Mouse (Mus musculus): ENCODE results near the gene Ccdc171. TPM values are rescaled to one million over a fixed set of nuclear protein-coding genes. Genes with fewer than 3 reads are reported as not detected.
"Not testable (repeated sequence)": the region's sequence is repeated elsewhere in the genome, so short reads cannot be mapped to it uniquely, and the experiment has no call there.

The Ccdc171 gene
- polyA plus RNA-seq, 1 experiment from 2014 or later = 6.0 TPM

DNA sequence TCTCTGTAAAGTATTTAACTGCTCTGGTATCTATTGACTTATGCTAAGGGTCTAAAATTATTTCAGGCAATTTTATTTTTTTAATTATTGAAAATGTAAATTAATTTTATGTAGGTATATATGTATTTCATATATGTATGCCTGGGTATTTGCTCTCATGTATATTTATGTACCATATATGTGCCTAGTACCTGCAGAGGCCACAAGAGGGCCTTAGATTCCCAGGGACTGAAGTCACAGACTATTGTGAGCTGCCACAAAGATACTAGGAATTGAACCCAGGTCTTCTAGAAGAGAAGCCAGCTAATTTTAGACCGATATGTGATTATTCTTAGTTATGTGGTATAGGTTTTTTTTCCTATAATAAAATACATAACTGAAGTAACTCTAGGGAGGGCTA lies 62.2 kb downstream of the Ccdc171 start:
- H3K9ac ChIP-seq = no peak overlapping the region
- no peak overlapping the region for H3K27ac ChIP-seq
- no peaks in the 10 kb centered on the region for H3K27me3 ChIP-seq
- ATAC-seq (ENCODE audit: low FRiP score) = no peak
- H3K4me1 ChIP-seq = no peaks in the 10 kb centered on the region
- H3K36me3 ChIP-seq (replicated peaks) = no peaks in the 10 kb centered on the region
- WGBS = 93% methylated on average over 1 of the region's 1 CpGs
- no peaks in the 10 kb centered on the region for H3K9me3 ChIP-seq
- no peak overlapping the region for H3K4me3 ChIP-seq (replicated peaks)
- H3K4me2 ChIP-seq = no peak overlapping the region

DNA sequence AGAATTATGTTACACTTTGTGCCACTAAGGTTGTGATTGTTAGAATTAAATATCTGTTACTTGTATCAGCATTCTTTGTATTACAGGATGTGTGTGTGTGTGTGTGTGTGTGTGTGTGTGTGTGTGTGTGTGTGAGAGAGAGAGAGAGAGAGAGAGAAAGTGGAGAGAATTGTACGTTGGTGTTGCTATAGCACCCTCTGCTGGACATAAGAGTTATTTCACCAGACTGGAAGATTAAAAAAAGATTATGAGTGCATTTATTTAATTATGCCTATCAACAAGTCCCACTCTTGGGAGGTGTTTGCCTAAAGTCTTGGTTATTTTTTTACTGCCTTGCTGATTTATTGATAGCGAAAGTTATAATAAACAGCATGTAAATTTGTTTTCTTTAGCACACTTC lies 71.1 kb downstream of the Ccdc171 start:
- no peaks in the 10 kb centered on the region for H3K36me3 ChIP-seq (replicated peaks)
- WGBS = 21% methylated on average over 2 of the region's 2 CpGs
- H3K9me3 ChIP-seq = no peaks in the 10 kb centered on the region
- no peak overlapping the region for H3K9ac ChIP-seq
- no peak for ATAC-seq (ENCODE audit: low FRiP score)
- no peaks in the 10 kb centered on the region for H3K4me1 ChIP-seq
- H3K4me2 ChIP-seq = no peak overlapping the region
- no peak overlapping the region for H3K4me3 ChIP-seq (replicated peaks)
- H3K27ac ChIP-seq = no peak overlapping the region
- no peaks in the 10 kb centered on the region for H3K27me3 ChIP-seq

DNA sequence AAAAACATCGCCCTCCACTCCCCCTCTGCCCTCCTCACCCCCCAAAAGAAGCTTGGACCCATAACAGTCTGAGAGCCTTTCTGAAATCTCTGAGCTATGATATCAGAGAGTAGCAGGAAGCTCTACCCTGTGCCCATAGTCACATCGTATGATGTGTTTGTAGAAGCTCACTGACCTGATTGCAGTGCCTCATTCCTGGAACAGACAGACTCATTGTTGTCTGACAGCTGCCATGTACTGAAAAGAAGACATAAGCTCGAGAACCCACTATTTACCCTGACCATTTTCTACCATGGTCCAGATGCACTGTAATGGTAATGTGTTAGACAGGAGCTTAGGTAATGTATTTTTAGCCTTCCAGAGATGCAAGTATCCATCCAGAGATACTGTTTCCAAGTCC lies 85.8 kb downstream of the Ccdc171 start:
- 76% methylated on average over 3 of the region's 3 CpGs for WGBS
- Histone ChIP-seq H3K27me3 (no peaks in the 10 kb centered on the region), H3K36me3 (replicated peaks) (no peaks in the 10 kb centered on the region), H3K4me2 (no peak overlapping the region), H3K27ac (no peak overlapping the region), H3K4me3 (replicated peaks) (no peak overlapping the region), H3K4me1 (no peaks in the 10 kb centered on the region), H3K9me3 (no peaks in the 10 kb centered on the region), H3K9ac (no peak overlapping the region)
- ATAC-seq (ENCODE audit: low FRiP score) = no peak

DNA sequence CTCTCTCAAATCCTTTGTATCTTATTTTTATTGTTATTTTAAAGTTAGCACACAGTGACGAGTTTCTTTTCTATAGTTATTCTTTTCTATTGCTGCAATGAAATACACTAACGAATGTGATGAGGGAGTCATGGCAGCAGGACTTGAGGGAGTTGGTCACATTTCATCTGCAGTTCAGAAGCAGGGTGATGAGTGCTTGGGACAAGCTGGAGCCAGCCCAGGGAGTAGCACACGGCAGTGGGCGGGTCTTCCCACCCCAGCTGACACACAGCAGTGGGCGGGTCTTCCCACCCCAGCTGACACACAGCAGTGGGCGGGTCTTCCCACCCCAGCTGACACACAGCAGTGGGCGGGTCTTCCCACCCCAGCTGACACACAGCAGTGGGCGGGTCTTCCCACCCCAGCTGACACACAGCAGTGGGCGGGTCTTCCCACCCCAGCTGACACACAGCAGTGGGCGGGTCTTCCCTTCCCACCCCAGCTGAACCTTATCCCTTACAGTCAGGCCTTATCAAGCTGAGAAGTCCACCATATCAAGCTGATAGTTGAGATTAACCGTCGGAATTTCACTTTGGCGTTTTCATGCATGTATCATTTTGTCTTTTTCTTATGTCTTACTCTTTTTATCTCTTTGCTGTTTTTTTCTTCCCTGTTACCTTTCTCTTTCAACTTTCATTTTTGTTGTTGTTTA lies 97.8 kb downstream of the Ccdc171 start:
- not testable (repeated sequence) for ATAC-seq (ENCODE audit: low FRiP score); H3K4me1 ChIP-seq; H3K27ac ChIP-seq; H3K9me3 ChIP-seq; H3K36me3 ChIP-seq (replicated peaks); H3K27me3 ChIP-seq; H3K9ac ChIP-seq; H3K4me3 ChIP-seq (replicated peaks); H3K4me2 ChIP-seq
- 30% methylated on average over 10 of the region's 13 CpGs for WGBS

- 91% methylated on average over 4 of the region's 4 CpGs for WGBS
- H3K27ac ChIP-seq = no peak overlapping the region
These were observed 98.4 kb downstream of the Ccdc171 start for GRCm38 (mm10) chr4:83623732-83624131.

GRCm38 (mm10) chr4:83651453-83651852 lies 126.1 kb downstream of the Ccdc171 start:
- Histone ChIP-seq H3K27me3 (no peaks in the 10 kb centered on the region), H3K27ac (no peak overlapping the region), H3K9ac (no peak overlapping the region), H3K4me3 (replicated peaks) (no peak overlapping the region), H3K36me3 (replicated peaks) (no peaks in the 10 kb centered on the region), H3K9me3 (no peaks in the 10 kb centered on the region), H3K4me1 (peaks cover 8% of the 10 kb centered on the region), H3K4me2 (no peak overlapping the region)
- ATAC-seq (ENCODE audit: low FRiP score) = no peak
- WGBS = 97% methylated on average over 4 of the region's 4 CpGs

More at GRCm38 (mm10) chr4:83623732-83624131, 98.4 kb downstream of the Ccdc171 start:
- Histone ChIP-seq H3K4me3 (replicated peaks) (no peak overlapping the region), H3K9ac (no peak overlapping the region), H3K4me2 (no peak overlapping the region), H3K4me1 (no peaks in the 10 kb centered on the region), H3K36me3 (replicated peaks) (no peaks in the 10 kb centered on the region), H3K9me3 (no peaks in the 10 kb centered on the region), H3K27me3 (no peaks in the 10 kb centered on the region)
- ATAC-seq (ENCODE audit: low FRiP score) = no peak

DNA sequence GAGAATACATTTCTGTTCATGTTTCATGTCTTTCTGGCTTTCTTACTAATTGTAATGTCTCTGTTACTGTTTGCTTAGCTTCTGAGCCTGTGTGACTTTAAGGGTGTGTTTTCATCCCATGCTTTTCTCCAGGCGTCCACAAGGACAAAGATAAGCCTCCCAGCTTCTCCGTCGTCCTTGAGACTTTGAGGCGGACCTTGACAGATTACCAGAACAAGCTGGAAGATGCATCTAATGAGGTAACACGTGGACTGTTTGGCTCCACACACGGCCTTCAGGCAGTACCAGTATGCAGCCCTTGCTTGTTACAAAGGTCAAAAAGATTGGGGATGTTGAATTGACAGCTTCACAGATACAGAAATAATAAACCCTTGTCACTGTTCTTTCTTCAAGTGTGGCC lies 130.1 kb downstream of the Ccdc171 start:
- no peak for ATAC-seq (ENCODE audit: low FRiP score)
- Histone ChIP-seq H3K4me1 (peaks cover 14% of the 10 kb centered on the region), H3K9me3 (no peaks in the 10 kb centered on the region), H3K4me3 (replicated peaks) (no peak overlapping the region), H3K9ac (no peak overlapping the region), H3K27me3 (no peaks in the 10 kb centered on the region), H3K4me2 (no peak overlapping the region), H3K36me3 (replicated peaks) (no peaks in the 10 kb centered on the region), H3K27ac (no peak overlapping the region)
- WGBS = 23% methylated on average over 6 of the region's 6 CpGs

DNA sequence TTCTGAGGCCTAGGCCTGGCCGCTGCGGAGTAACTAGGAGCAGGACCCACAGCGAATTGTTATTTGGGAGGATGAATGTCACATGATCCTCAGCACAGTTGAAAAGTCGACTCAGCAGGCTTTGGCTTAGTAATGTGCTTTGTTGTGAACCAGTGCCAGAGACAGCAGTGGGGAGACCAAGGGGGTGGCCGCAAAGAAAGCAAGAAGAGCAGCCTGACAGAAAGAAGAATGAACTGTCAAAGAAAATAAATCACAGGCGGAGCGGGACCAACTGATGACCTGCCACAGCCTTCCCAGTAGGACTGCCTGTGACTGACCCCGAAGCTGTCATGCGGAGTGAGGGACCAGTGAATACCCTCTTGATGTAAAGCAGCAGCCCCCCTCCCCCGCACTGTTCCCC lies 131.2 kb downstream of the Ccdc171 start:
- Histone ChIP-seq H3K36me3 (replicated peaks) (no peaks in the 10 kb centered on the region), H3K4me1 (peaks cover 14% of the 10 kb centered on the region), H3K4me3 (replicated peaks) (no peak overlapping the region), H3K27me3 (no peaks in the 10 kb centered on the region), H3K9ac (no peak overlapping the region), H3K27ac (0 out of 2 replicates have a peak overlapping the region, but pooled peaks have one; percentile 3), H3K9me3 (no peaks in the 10 kb centered on the region), H3K4me2 (peak overlapping the region; percentile 35)
- peak; percentile 72; the same call in 1 of the 2 replicates for ATAC-seq (ENCODE audit: low FRiP score)
- 3% methylated on average over 10 of the region's 10 CpGs for WGBS

- Histone ChIP-seq H3K9ac (no peak overlapping the region), H3K4me3 (replicated peaks) (no peak overlapping the region), H3K4me1 (peaks cover 14% of the 10 kb centered on the region), H3K36me3 (replicated peaks) (no peaks in the 10 kb centered on the region), H3K4me2 (peak overlapping the region; percentile 35), H3K27me3 (no peaks in the 10 kb centered on the region), H3K9me3 (no peaks in the 10 kb centered on the region), H3K27ac (0 out of 2 replicates have a peak overlapping the region, but pooled peaks have one; percentile 3)
- WGBS = 46% methylated on average over 6 of the region's 6 CpGs
- 0 out of 2 replicates have a peak, but pooled peaks have one; percentile 14 for ATAC-seq (ENCODE audit: low FRiP score)
These were observed 131.7 kb downstream of the Ccdc171 start for GRCm38 (mm10) chr4:83657021-83657420.

DNA sequence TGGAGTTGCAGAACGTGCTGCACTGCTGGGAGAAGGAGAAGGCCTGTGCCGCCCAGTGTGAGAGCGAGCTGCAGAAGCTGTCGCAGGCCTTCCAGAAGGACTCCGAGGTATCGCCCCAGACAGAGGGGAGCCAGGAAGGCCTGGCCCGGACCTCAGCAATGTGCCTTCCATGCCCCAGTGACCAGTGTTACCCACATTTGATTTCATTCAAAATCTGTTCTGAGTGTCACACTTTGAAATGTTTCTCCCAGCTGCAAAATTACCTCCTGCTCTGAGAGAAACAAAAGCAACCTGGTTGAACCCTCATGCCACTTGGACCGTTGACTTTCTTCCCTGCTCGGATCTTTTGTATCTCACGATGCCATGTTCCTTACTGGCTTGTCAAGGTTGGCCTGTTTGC lies 133.1 kb downstream of the Ccdc171 start:
- H3K4me1 ChIP-seq = peaks cover 14% of the 10 kb centered on the region
- WGBS = 82% methylated on average over 10 of the region's 10 CpGs

GRCm38 (mm10) chr4:83659411-83659810 lies 134.1 kb downstream of the Ccdc171 start:
- no peak for ATAC-seq (ENCODE audit: low FRiP score)
- 77% methylated on average over 11 of the region's 11 CpGs for WGBS
- H3K36me3 ChIP-seq (replicated peaks) = no peaks in the 10 kb centered on the region
- H3K4me3 ChIP-seq (replicated peaks) = no peak overlapping the region
- no peaks in the 10 kb centered on the region for H3K9me3 ChIP-seq
- no peak overlapping the region for H3K9ac ChIP-seq
- no peaks in the 10 kb centered on the region for H3K27me3 ChIP-seq
- H3K4me2 ChIP-seq = no peak overlapping the region
- no peak overlapping the region for H3K27ac ChIP-seq
- H3K4me1 ChIP-seq = peaks cover 14% of the 10 kb centered on the region

More for the DNA sequence above, 133.1 kb downstream of the Ccdc171 start:
- H3K27me3 ChIP-seq = no peaks in the 10 kb centered on the region
- no peak overlapping the region for H3K4me2 ChIP-seq
- H3K36me3 ChIP-seq (replicated peaks) = no peaks in the 10 kb centered on the region
- no peak overlapping the region for H3K27ac ChIP-seq
- no peak overlapping the region for H3K9ac ChIP-seq
- H3K9me3 ChIP-seq = no peaks in the 10 kb centered on the region
- no peak overlapping the region for H3K4me3 ChIP-seq (replicated peaks)
- ATAC-seq (ENCODE audit: low FRiP score) = no peak

DNA sequence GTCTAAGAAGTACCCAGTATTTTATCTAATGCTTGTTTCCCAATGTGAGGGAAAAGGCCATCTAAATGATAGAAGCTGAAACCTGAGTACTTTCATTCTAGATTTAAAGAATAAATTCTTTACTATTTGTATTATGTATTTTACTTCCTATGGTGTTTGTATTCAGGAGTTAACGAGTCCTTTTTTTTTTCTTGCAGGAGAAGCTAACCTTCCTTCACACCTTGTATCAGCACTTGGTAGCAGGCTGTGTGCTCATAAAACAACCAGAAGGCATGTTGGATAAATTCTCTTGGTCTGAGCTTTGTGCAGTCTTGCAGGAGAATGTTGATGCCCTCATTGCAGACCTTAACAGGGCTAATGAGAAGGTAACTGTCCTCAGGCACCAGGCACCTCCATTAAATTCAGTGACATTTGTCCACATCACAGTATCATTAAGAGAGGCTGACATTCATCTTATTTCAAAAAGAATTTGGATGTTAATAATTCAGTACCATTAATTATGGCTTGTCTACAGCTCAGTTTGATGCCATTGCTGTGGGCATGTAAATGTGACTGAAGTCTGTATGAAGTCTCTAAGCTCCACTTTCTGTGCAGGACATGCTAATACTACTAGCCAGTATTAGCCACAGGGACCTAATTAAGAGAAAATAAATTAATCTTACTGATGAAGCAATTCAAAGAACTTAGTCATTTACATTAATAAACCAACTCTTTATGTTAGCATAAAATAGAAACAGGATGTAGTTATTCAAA lies 136.3 kb downstream of the Ccdc171 start:
- H3K4me3 ChIP-seq (replicated peaks) = no peak overlapping the region
- WGBS = 76% methylated on average over 1 of the region's 1 CpGs
- ATAC-seq (ENCODE audit: low FRiP score) = no peak
- no peaks in the 10 kb centered on the region for H3K27me3 ChIP-seq
- no peaks in the 10 kb centered on the region for H3K9me3 ChIP-seq
- H3K9ac ChIP-seq = no peak overlapping the region
- no peak overlapping the region for H3K4me2 ChIP-seq
- H3K36me3 ChIP-seq (replicated peaks) = no peaks in the 10 kb centered on the region
- no peak overlapping the region for H3K27ac ChIP-seq
- peaks cover 3% of the 10 kb centered on the region for H3K4me1 ChIP-seq

DNA sequence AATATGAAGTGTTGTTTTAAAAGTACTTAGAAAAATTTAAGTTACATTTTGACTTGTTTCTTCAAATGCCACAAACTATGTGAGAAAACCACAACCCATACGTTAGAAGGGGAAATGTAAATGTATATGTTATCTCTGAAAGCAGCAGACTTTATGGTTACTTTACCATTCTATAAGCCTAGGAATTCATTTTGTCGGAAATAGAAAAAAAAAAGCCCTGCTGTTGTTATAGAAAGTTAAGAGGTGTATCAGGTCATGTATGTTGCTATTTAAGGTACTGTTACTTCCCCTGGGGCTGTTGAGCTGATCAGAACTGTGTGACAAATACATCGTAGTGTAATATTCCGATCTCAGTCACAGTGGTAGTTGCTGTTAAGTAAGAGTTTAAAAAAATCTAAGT lies 137.0 kb downstream of the Ccdc171 start:
- H3K9me3 ChIP-seq = no peaks in the 10 kb centered on the region
- WGBS = 88% methylated on average over 4 of the region's 4 CpGs
- no peak for ATAC-seq (ENCODE audit: low FRiP score)

More for the DNA sequence above, 137.0 kb downstream of the Ccdc171 start:
- Histone ChIP-seq H3K27me3 (no peaks in the 10 kb centered on the region), H3K36me3 (replicated peaks) (no peaks in the 10 kb centered on the region), H3K4me1 (no peaks in the 10 kb centered on the region), H3K4me3 (replicated peaks) (no peak overlapping the region), H3K9ac (no peak overlapping the region), H3K27ac (no peak overlapping the region), H3K4me2 (no peak overlapping the region)

Measured in forebrain, embryonic 12.5 days (tissue).